Mouse (Mus musculus) embryonic facial prominence, embryonic 14.5 days (tissue): Measurements from ENCODE around the gene Neurod2. TPM values are rescaled to one million over a fixed set of nuclear protein-coding genes. Genes with fewer than 3 reads are reported as not detected.

Experiments
- ATAC-seq: fragments of 200-750 bp; cut with Nextera tagmentation; 2 replicates; pipeline ENCODE4 v1.8.0; 2017; ENCODE audit warnings: low read depth, moderate number of reproducible peaks, moderate TSS enrichment
- DNase-seq: peaks from one replicate; pipeline ENCODE4 v3.0.0-alpha.2; 2015; ENCODE audit warnings: low spot score
- H3K27ac ChIP-seq: fragments of 300-500 bp; sonication (generic); replicated peaks from 2 replicates; pipeline ENCODE4 v1.5.1; 2014; ENCODE audit warnings: low read depth, mild to moderate bottlenecking, low read length, moderate library complexity
- H3K27me3 ChIP-seq: fragments of 300-500 bp; sonication (generic); replicated peaks from 2 replicates; pipeline ENCODE4 v1.6.1; 2014; ENCODE audit warnings: low read length; ENCODE audit not compliant: control insufficient read depth, insufficient read depth
- H3K36me3 ChIP-seq: fragments of 300-500 bp; sonication (generic); 2 replicates; pipeline ENCODE4 v1.6.1; 2014; ENCODE audit warnings: low read length, mixed read lengths; ENCODE audit not compliant: control insufficient read depth, insufficient read depth
- H3K4me1 ChIP-seq: fragments of 300-500 bp; sonication (generic); 2 replicates; pipeline ENCODE4 v1.6.1; 2014; ENCODE audit warnings: antibody characterized with exemption, low read length; ENCODE audit not compliant: control insufficient read depth, insufficient read depth
- H3K4me2 ChIP-seq: fragments of 300-500 bp; sonication (generic); 2 replicates; pipeline ENCODE4 v1.6.1; 2014; ENCODE audit warnings: low read depth, mild to moderate bottlenecking, low read length, moderate library complexity, mixed read lengths
- H3K4me3 ChIP-seq: fragments of 300-500 bp; sonication (generic); 2 replicates; pipeline ENCODE4 v1.5.1; 2014; ENCODE audit warnings: low read depth, mild to moderate bottlenecking, low read length
- H3K9ac ChIP-seq: fragments of 300-500 bp; sonication (generic); 2 replicates; pipeline ENCODE4 v1.6.1; 2014; ENCODE audit warnings: low read depth, mild to moderate bottlenecking, low read length, moderate library complexity, mixed read lengths
- H3K9me3 ChIP-seq: fragments of 300-500 bp; sonication (generic); 2 replicates; pipeline ENCODE4 v1.6.1; 2016; ENCODE audit warnings: low read length; ENCODE audit not compliant: control insufficient read depth
- WGBS: fragments of 180-500 bp; shearing (Covaris S2); extraction: QIAGEN DNeasy Blood & Tissue Kit; methylation state at CpG from one replicate; pipeline ENCODE4 v1.1.7; 2014; 5-methylcytosine and 5-hydroxymethylcytosine counted together
- polyA plus RNA-seq: library from polyadenylated mRNA; unstranded; fragments of >200 nt; fragmentation: Nextera tagmentation; extraction: Ambion mirVana; gene quantifications from 2 replicates; pipeline ENCODE4 v1.2.1, GENCODE M21; 2014

Gene Neurod2
- polyA plus RNA-seq, 1 experiment from 2014 or later: 0.10 TPM

GRCm38 (mm10) chr11:98348083-98348961, 18.9 kb upstream of the Neurod2 start, which contains the start of gene Ppp1r1b:
TSS of gene Ppp1r1b (plus strand) at chr11:98348404.
- Histone ChIP-seq H3K4me1 (peaks cover 4% of the 10 kb centered on the region; the same call in 1 of the 2 replicates), H3K27me3 (peaks cover 80% of the 10 kb centered on the region), H3K4me3 (peak within 1 kb of the TSS; percentile 50), H3K27ac (no peak within 1 kb of the TSS), H3K9ac (peak within 1 kb of the TSS; percentile 56), H3K9me3 (no peaks in the 10 kb centered on the region), H3K36me3 (no peaks in the 10 kb centered on the region), H3K4me2 (peak within 1 kb of the TSS; percentile 91)
- peak; percentile 66; the same call in 1 of the 2 replicates for ATAC-seq
- DNase-seq: peak; percentile 52
- WGBS: 0% methylated on average over 40 of the region's 55 CpGs

- Histone ChIP-seq H3K4me2 (peak overlapping the region; percentile 91; the same call in 1 of the 2 replicates), H3K36me3 (no peaks in the 10 kb centered on the region), H3K4me3 (peak overlapping the region; percentile 50; the same call in 1 of the 2 replicates), H3K9ac (no peak overlapping the region), H3K4me1 (peaks cover 4% of the 10 kb centered on the region; the same call in 1 of the 2 replicates), H3K27ac (no peak overlapping the region), H3K27me3 (peaks cover 73% of the 10 kb centered on the region), H3K9me3 (no peaks in the 10 kb centered on the region)
- 6% methylated on average over 8 of the region's 12 CpGs for WGBS
- DNase-seq: no peak
- no peak for ATAC-seq
Observed at GRCm38 (mm10) chr11:98347385-98348082, 18.1 kb upstream of the Neurod2 start.

GRCm38 (mm10) chr11:98346168-98346567, 16.7 kb upstream of the Neurod2 start:
- Histone ChIP-seq H3K36me3 (no peaks in the 10 kb centered on the region), H3K27me3 (peaks cover 75% of the 10 kb centered on the region), H3K9me3 (no peaks in the 10 kb centered on the region), H3K4me1 (peaks cover 9% of the 10 kb centered on the region; the same call in 1 of the 2 replicates), H3K4me3 (no peak overlapping the region), H3K9ac (no peak overlapping the region), H3K4me2 (no peak overlapping the region), H3K27ac (no peak overlapping the region)
- no peak for DNase-seq
- 13% methylated on average over 9 of the region's 9 CpGs for WGBS
- no peak for ATAC-seq

GRCm38 (mm10) chr11:98345253-98345652, 15.8 kb upstream of the Neurod2 start:
- no peak for DNase-seq
- WGBS: under 1% methylated on average over 14 of the region's 14 CpGs
- H3K4me3 ChIP-seq: 0 out of 2 replicates have a peak overlapping the region, but pooled peaks have one; percentile 14

GRCm38 (mm10) chr11:98342000-98342945, 12.8 kb upstream of the Neurod2 start:
- ATAC-seq: peak; percentile 76

More at GRCm38 (mm10) chr11:98345253-98345652, 15.8 kb upstream of the Neurod2 start:
- Histone ChIP-seq H3K27ac (no peak overlapping the region), H3K4me1 (peaks cover 9% of the 10 kb centered on the region; the same call in 1 of the 2 replicates), H3K9me3 (no peaks in the 10 kb centered on the region), H3K4me2 (peak overlapping the region; percentile 46), H3K36me3 (no peaks in the 10 kb centered on the region), H3K27me3 (peaks cover 73% of the 10 kb centered on the region), H3K9ac (no peak overlapping the region)
- no peak for ATAC-seq

GRCm38 (mm10) chr11:98341174-98341573, 11.7 kb upstream of the Neurod2 start:
- Histone ChIP-seq H3K4me1 (peaks cover 10% of the 10 kb centered on the region; the same call in 1 of the 2 replicates), H3K9ac (no peak overlapping the region), H3K27me3 (peaks cover 72% of the 10 kb centered on the region), H3K4me3 (no peak overlapping the region), H3K36me3 (no peaks in the 10 kb centered on the region), H3K9me3 (no peaks in the 10 kb centered on the region), H3K4me2 (no peak overlapping the region), H3K27ac (no peak overlapping the region)
- no peak for ATAC-seq
- WGBS: 55% methylated on average over 4 of the region's 4 CpGs
- DNase-seq: no peak

More at GRCm38 (mm10) chr11:98342000-98342945, 12.8 kb upstream of the Neurod2 start:
- Histone ChIP-seq H3K4me3 (peak overlapping the region; percentile 30), H3K9me3 (no peaks in the 10 kb centered on the region), H3K36me3 (no peaks in the 10 kb centered on the region), H3K27me3 (peaks cover 72% of the 10 kb centered on the region), H3K27ac (no peak overlapping the region), H3K9ac (no peak overlapping the region), H3K4me2 (peak overlapping the region; percentile 60), H3K4me1 (peaks cover 10% of the 10 kb centered on the region; the same call in 1 of the 2 replicates)
- 2% methylated on average over 29 of the region's 29 CpGs for WGBS
- peak; percentile 84 for DNase-seq

- Histone ChIP-seq H3K4me1 (peaks cover 10% of the 10 kb centered on the region; the same call in 1 of the 2 replicates), H3K4me3 (no peak overlapping the region), H3K4me2 (no peak overlapping the region), H3K36me3 (no peaks in the 10 kb centered on the region), H3K9ac (no peak overlapping the region), H3K27ac (no peak overlapping the region), H3K9me3 (no peaks in the 10 kb centered on the region), H3K27me3 (peaks cover 72% of the 10 kb centered on the region)
- no peak for ATAC-seq
- WGBS: 4% methylated on average over 4 of the region's 4 CpGs
- no peak for DNase-seq
Observed at GRCm38 (mm10) chr11:98340597-98340996, 11.1 kb upstream of the Neurod2 start.
